Mouse (Mus musculus) CH12.LX (cell line): ENCODE data around the gene Sept10. TPM values are rescaled to one million over a fixed set of nuclear protein-coding genes. Genes with fewer than 3 reads are reported as not detected.

Experiments
- DNase-seq: peaks from one replicate; pipeline ENCODE4 v3.0.0-alpha.2; 2013; ENCODE audit errors: extremely low read depth
- H3K27ac ChIP-seq: 2 replicates; pipeline ENCODE4 v1.5.1; 2012; ENCODE audit warnings: low read depth, mild to moderate bottlenecking, control low read depth, moderate library complexity; ENCODE audit not compliant: insufficient read depth
- H3K27me3 ChIP-seq: replicated peaks from 2 replicates; pipeline ENCODE3; 2012; ENCODE audit warnings: inconsistent platforms
- H3K36me3 ChIP-seq, 2 experiments: replicated peaks in 1 of 2; 2 replicates each; pipeline versions ENCODE3 to v1.6.1; 2012; ENCODE audit warnings: inconsistent platforms in 1 of 2, low read length in 1 of 2, mild to moderate bottlenecking in 1 of 2, mixed read lengths in 1 of 2, moderate library complexity in 1 of 2; ENCODE audit not compliant: control insufficient read depth in 1 of 2, insufficient read depth in 1 of 2
- H3K4me1 ChIP-seq, 2 experiments: 2 replicates each; pipeline ENCODE4 v1.6.1; 2012; ENCODE audit warnings: inconsistent platforms in 1 of 2, moderate library complexity in 1 of 2; ENCODE audit not compliant: insufficient read depth in 2 of 2, control insufficient read depth in 1 of 2
- H3K4me2 ChIP-seq: 2 replicates; pipeline ENCODE4 v1.6.1; 2012; ENCODE audit warnings: low read depth, mild to moderate bottlenecking, control low read depth; ENCODE audit not compliant: poor library complexity, insufficient read depth, severe bottlenecking
- H3K4me3 ChIP-seq, 3 experiments: fragments of 150-350 bp in 1 of 3; sonication (generic) in 1 of 3; replicated peaks in 1 of 3; 2 replicates each; pipeline versions ENCODE3 to v1.5.1; 2011 to 2012; ENCODE audit warnings: low read depth in 2 of 3, low read length in 2 of 3, mild to moderate bottlenecking in 2 of 3, moderate library complexity in 2 of 3, control low read depth in 1 of 3, improper control_type of control experiment in 1 of 3, inconsistent platforms in 1 of 3, mixed read lengths in 1 of 3; ENCODE audit not compliant: poor library complexity in 1 of 3
- H3K79me2 ChIP-seq: replicated peaks from 2 replicates; pipeline ENCODE4 v1.6.1; 2012; ENCODE audit warnings: mild to moderate bottlenecking, moderate library complexity; ENCODE audit not compliant: control insufficient read depth, poor library complexity, insufficient read depth, severe bottlenecking; ENCODE audit errors: extremely low read depth
- H3K9ac ChIP-seq: 2 replicates; pipeline ENCODE4 v1.6.1; 2012; ENCODE audit warnings: low read depth, mild to moderate bottlenecking, control low read depth, moderate library complexity; ENCODE audit not compliant: insufficient read depth
- H3K9me3 ChIP-seq: replicated peaks from 2 replicates; pipeline ENCODE3; 2012; ENCODE audit warnings: low read length, inconsistent platforms, mixed read lengths
- CHD1 ChIP-seq: IDR thresholded peaks from 2 replicates; pipeline ENCODE4 v1.6.1; 2012; ENCODE audit warnings: low read depth, low read length, improper control_type of control experiment, inconsistent platforms
- ELF1 ChIP-seq: IDR thresholded peaks from 2 replicates; pipeline ENCODE4 v1.6.1; 2014; ENCODE audit warnings: low read depth, mild to moderate bottlenecking, inconsistent platforms, low read length, improper control_type of control experiment
- EP300 ChIP-seq: IDR thresholded peaks from 2 replicates; pipeline ENCODE4 v1.6.1; 2011; ENCODE audit warnings: low read length, improper control_type of control experiment
- ETS1 ChIP-seq: conservative IDR thresholded peaks from 2 replicates; pipeline ENCODE4 v1.6.1; 2012; ENCODE audit warnings: low read depth, mild to moderate bottlenecking, inconsistent platforms, low read length, improper control_type of control experiment, moderate library complexity
- GABPA ChIP-seq: IDR thresholded peaks from 2 replicates; pipeline ENCODE4 v1.6.1; 2012; ENCODE audit warnings: low read depth, low read length, improper control_type of control experiment, inconsistent platforms; ENCODE audit not compliant: insufficient replicate concordance
- HCFC1 ChIP-seq: IDR thresholded peaks from 2 replicates; pipeline ENCODE4 v1.6.1; 2012; ENCODE audit warnings: low read depth, mild to moderate bottlenecking, inconsistent platforms, low read length, improper control_type of control experiment
- IRF4 ChIP-seq: IDR thresholded peaks from 2 replicates; pipeline ENCODE4 v1.6.1; 2014; ENCODE audit warnings: low read depth, mild to moderate bottlenecking, inconsistent platforms, low read length, improper control_type of control experiment
- JUN ChIP-seq: IDR thresholded peaks from 2 replicates; pipeline ENCODE4 v1.6.1; 2011; ENCODE audit warnings: low read depth, mild to moderate bottlenecking, low read length, improper control_type of control experiment, moderate library complexity; ENCODE audit not compliant: insufficient read depth
- KAT2A ChIP-seq: IDR thresholded peaks from 2 replicates; pipeline ENCODE4 v1.6.1; 2012; ENCODE audit warnings: low read length, improper control_type of control experiment, inconsistent platforms; ENCODE audit not compliant: insufficient replicate concordance
- MAFK ChIP-seq: IDR thresholded peaks from 2 replicates; pipeline ENCODE4 v1.6.1; 2011; ENCODE audit warnings: low read length, improper control_type of control experiment; ENCODE audit not compliant: insufficient replicate concordance
- MAX ChIP-seq: IDR thresholded peaks from 2 replicates; pipeline ENCODE4 v1.6.1; 2011; ENCODE audit warnings: low read length, improper control_type of control experiment
- MAZ ChIP-seq: IDR thresholded peaks from 2 replicates; pipeline ENCODE4 v1.6.1; 2012; ENCODE audit warnings: low read depth, mild to moderate bottlenecking, inconsistent platforms, low read length, improper control_type of control experiment, moderate library complexity
- MXI1 ChIP-seq: IDR thresholded peaks from 2 replicates; pipeline ENCODE4 v1.6.1; 2011; ENCODE audit warnings: mild to moderate bottlenecking, low read depth, low read length, improper control_type of control experiment
- MYC ChIP-seq: IDR thresholded peaks from 2 replicates; pipeline ENCODE4 v1.6.1; 2011; ENCODE audit warnings: low read depth, mild to moderate bottlenecking, improper control_type of control experiment, low read length
- PAX5 ChIP-seq: IDR thresholded peaks from 2 replicates; pipeline ENCODE4 v1.6.1; 2012; ENCODE audit warnings: low read length, inconsistent platforms, mixed read lengths
- POLR2A ChIP-seq: IDR thresholded peaks from 2 replicates; pipeline ENCODE4 v1.6.1; 2011; ENCODE audit warnings: low read depth, mild to moderate bottlenecking, improper control_type of control experiment, low read length
- POLR2AphosphoS2 ChIP-seq: IDR thresholded peaks from 2 replicates; pipeline ENCODE4 v1.6.1; 2011; ENCODE audit warnings: low read depth, low read length, improper control_type of control experiment
- RAD21 ChIP-seq: IDR thresholded peaks from 2 replicates; pipeline ENCODE4 v1.6.1; 2011; ENCODE audit warnings: low read depth, mild to moderate bottlenecking, low read length, improper control_type of control experiment, moderate library complexity
- RCOR1 ChIP-seq: conservative IDR thresholded peaks from 2 replicates; pipeline ENCODE4 v1.6.1; 2012; ENCODE audit warnings: low read depth, mild to moderate bottlenecking, inconsistent platforms, low read length, improper control_type of control experiment
- SMC3 ChIP-seq: IDR thresholded peaks from 2 replicates; pipeline ENCODE4 v1.6.1; 2011; ENCODE audit warnings: low read depth, low read length, improper control_type of control experiment
- TBP ChIP-seq: conservative IDR thresholded peaks from 2 replicates; pipeline ENCODE4 v1.6.1; 2011; ENCODE audit warnings: low read depth, low read length, improper control_type of control experiment
- TCF12 ChIP-seq: IDR thresholded peaks from 2 replicates; pipeline ENCODE4 v1.6.1; 2014; ENCODE audit warnings: low read depth, mild to moderate bottlenecking, inconsistent platforms, low read length, improper control_type of control experiment
- UBTF ChIP-seq: IDR thresholded peaks from 2 replicates; pipeline ENCODE4 v1.6.1; 2012; ENCODE audit warnings: low read depth, mild to moderate bottlenecking, inconsistent platforms, low read length, improper control_type of control experiment, moderate library complexity
- USF2 ChIP-seq: conservative IDR thresholded peaks from 2 replicates; pipeline ENCODE4 v1.6.1; 2011; ENCODE audit warnings: low read depth, low read length, improper control_type of control experiment
- ZC3H11A ChIP-seq: IDR thresholded peaks from 2 replicates; pipeline ENCODE4 v1.6.1; 2012; ENCODE audit warnings: low read depth, mild to moderate bottlenecking, inconsistent platforms, low read length, improper control_type of control experiment
- ZKSCAN1 ChIP-seq: IDR thresholded peaks from 2 replicates; pipeline ENCODE4 v1.6.1; 2012; ENCODE audit warnings: low read depth, inconsistent platforms, low read length, improper control_type of control experiment, borderline replicate concordance
- ZMIZ1 ChIP-seq: IDR thresholded peaks from 2 replicates; pipeline ENCODE4 v1.6.1; 2012; ENCODE audit warnings: low read depth, mild to moderate bottlenecking, inconsistent platforms, low read length, improper control_type of control experiment
- dilution Hi-C: fragments of 300-500 bp; cut with MboI; formaldehyde crosslinking; loops from 2 replicates; pipeline ENCODE4 v1.14.3; 2020; ENCODE audit warnings: low sequenced_read_pairs; ENCODE audit not compliant: extremely low pct_unique_long_range_greater_than_20kb, extremely low pct_ligation_motif_present
- in situ Hi-C: fragments of 300-500 bp; cut with MboI; formaldehyde crosslinking; loops from 3 replicates; pipeline ENCODE4 v1.14.3; 2019; ENCODE audit warnings: low sequenced_read_pairs, low pct_ligation_motif_present, low pct_unique_long_range_greater_than_20kb, mixed read lengths
- polyA plus RNA-seq: library from polyadenylated mRNA; unstranded; fragments of >175 nt; gene quantifications from 2 replicates; pipeline ENCODE4 v1.2.1, GENCODE M21; 2012; ENCODE audit warnings: low read depth; ENCODE audit not compliant: insufficient read length
- total RNA-seq, 2 experiments: library from RNA; depleted of rRNA; stranded (reverse); fragments of 300-350 nt in 1 of 2; fragments of >200 nt in 1 of 2; gene quantifications; 2 replicates each; pipeline ENCODE4 v1.2.3; 2012 to 2014

Gene Sept10
- total and polyA plus RNA-seq, 3 experiments = 6.9 to 13.1 (median 10.3) TPM

DNA sequence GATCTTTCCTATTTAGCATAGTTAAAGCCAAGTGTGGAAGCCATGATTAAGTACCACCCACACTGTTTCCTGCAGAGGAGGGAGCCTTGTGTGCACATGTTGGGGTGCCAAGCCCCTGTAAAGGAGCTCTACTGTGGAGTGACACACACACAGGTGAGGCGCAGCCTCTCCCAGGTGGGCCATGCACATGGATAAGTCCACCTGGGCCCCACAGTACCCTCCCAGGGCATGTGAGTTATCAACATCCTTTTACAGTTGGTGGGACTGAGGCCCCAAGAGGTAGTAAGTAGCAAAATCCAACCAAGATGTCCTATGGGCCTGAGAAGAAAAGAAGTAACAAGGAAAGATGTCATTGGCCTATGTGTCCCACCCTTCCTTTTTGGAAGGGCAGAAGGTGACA is 102.6 kb downstream of the Sept10 start:
- dilution Hi-C loops = no loop called here
- in situ Hi-C loops = no loop called here
- H3K4me2 ChIP-seq = no peak overlapping the region

DNA sequence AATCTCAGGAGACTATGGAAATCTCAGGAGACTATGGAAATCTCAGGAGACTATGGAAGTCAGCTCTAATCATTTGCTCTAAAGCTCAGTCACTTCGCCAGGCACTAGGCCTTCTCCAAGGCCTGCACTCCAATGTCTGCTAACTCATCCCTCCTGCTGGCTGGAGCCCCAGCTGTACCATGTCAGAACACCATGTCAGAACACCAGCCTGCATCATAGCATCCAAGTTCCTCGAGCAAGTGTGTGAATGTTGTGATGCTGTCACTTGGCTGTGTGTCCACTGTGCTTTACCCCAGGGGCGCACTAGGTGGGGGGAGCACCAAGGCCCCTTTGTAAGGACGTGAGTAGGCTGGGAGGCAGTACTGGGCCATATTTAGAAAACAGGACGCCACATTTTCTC is 104.1 kb downstream of the Sept10 start:
- H3K36me3 ChIP-seq = no peaks in the 10 kb centered on the region
- dilution Hi-C loops = no loop called here
- TF ChIP-seq USF2 (no peak), JUN (no peak), RAD21 (no peak), MAX (no peak), HCFC1 (no peak), RCOR1 (no peak), TCF12 (no peak), ZMIZ1 (no peak), EP300 (no peak), GABPA (no peak), MYC (no peak), UBTF (no peak), ZC3H11A (no peak), ZKSCAN1 (no peak), KAT2A (no peak), SMC3 (no peak), POLR2AphosphoS2 (no peak), PAX5 (no peak), TBP (no peak), MAZ (no peak)
- H3K9me3 ChIP-seq = peaks cover 2% of the 10 kb centered on the region
- no peak overlapping the region for H3K4me2 ChIP-seq
- no peaks in the 10 kb centered on the region for H3K27me3 ChIP-seq
- in situ Hi-C loops = no loop called here
- H3K27ac ChIP-seq = no peak overlapping the region
- peaks cover 3 to 9% of the 10 kb centered on the region in 2 experiments; a peak in 3 of 4 replicates for H3K4me1 ChIP-seq
- H3K4me3 ChIP-seq = no peak overlapping the region
- H3K9ac ChIP-seq = no peak overlapping the region
- DNase-seq = no peak
- no peaks in the 10 kb centered on the region for H3K79me2 ChIP-seq

More for the DNA sequence above, 102.6 kb downstream of the Sept10 start:
- no peaks in the 10 kb centered on the region for H3K79me2 ChIP-seq
- no peak overlapping the region for H3K4me3 ChIP-seq
- H3K9ac ChIP-seq = no peak overlapping the region
- H3K27ac ChIP-seq = no peak overlapping the region
- no peak for DNase-seq
- H3K4me1 ChIP-seq = peaks cover 3 to 9% of the 10 kb centered on the region in 2 experiments; a peak in 3 of 4 replicates
- no peaks in the 10 kb centered on the region for H3K27me3 ChIP-seq
- no peak for TF ChIP-seq RAD21
- TF ChIP-seq IRF4 = no peak
- no peak for TF ChIP-seq POLR2AphosphoS2
- no peak for TF ChIP-seq CHD1
- TF ChIP-seq SMC3 = no peak
- TF ChIP-seq TCF12 = no peak
- no peak for TF ChIP-seq ELF1
- no peak for TF ChIP-seq ETS1
- no peak for TF ChIP-seq HCFC1
- TF ChIP-seq KAT2A = no peak
- TF ChIP-seq MAZ = no peak
- no peak for TF ChIP-seq MXI1
- TF ChIP-seq POLR2A = no peak
- TF ChIP-seq MAFK = no peak
- TF ChIP-seq TBP = no peak
- no peak for TF ChIP-seq RCOR1
- no peak for TF ChIP-seq UBTF
- TF ChIP-seq MYC = no peak
- TF ChIP-seq, all 38 proteins: peak for 0
- Histone ChIP-seq H3K36me3 (no peaks in the 10 kb centered on the region), H3K9me3 (peaks cover 2% of the 10 kb centered on the region)
